Mouse (Mus musculus) spleen, adult 2 months (tissue): ENCODE results near the gene Med19. TPM values are rescaled to one million over a fixed set of nuclear protein-coding genes. Genes with fewer than 3 reads are reported as not detected.

ENCODE experiments used
- DNase-seq, 2 experiments: peaks; one replicate each; pipeline versions ENCODE4 v3.0.0 to v3.0.0-alpha.2; 2012 to 2021; ENCODE audit warnings: low spot score in 2 of 2, low read depth in 1 of 2
- H3K27ac ChIP-seq: fragments of 200-500 bp; 2 replicates; pipeline ENCODE4 v1.5.1; 2012; ENCODE audit warnings: low read length, inconsistent platforms; ENCODE audit not compliant: insufficient read depth
- H3K27me3 ChIP-seq: fragments of 200-500 bp; 2 replicates; pipeline ENCODE4 v1.6.1; 2012; ENCODE audit warnings: mild to moderate bottlenecking, moderate library complexity, low read length, inconsistent platforms; ENCODE audit not compliant: control insufficient read depth, insufficient read depth
- H3K36me3 ChIP-seq: fragments of 200-500 bp; 2 replicates; pipeline ENCODE4 v1.6.1; 2012; ENCODE audit warnings: mild to moderate bottlenecking, low read length, inconsistent platforms; ENCODE audit not compliant: control insufficient read depth, insufficient read depth
- H3K4me1 ChIP-seq: fragments of 200-500 bp; 2 replicates; pipeline ENCODE4 v1.6.1; 2011; ENCODE audit warnings: inconsistent platforms; ENCODE audit not compliant: control insufficient read depth, insufficient read depth, insufficient read length
- H3K4me3 ChIP-seq: fragments of 200-500 bp; 2 replicates; pipeline ENCODE4 v1.5.1; 2011; ENCODE audit warnings: mild to moderate bottlenecking, inconsistent platforms; ENCODE audit not compliant: insufficient read depth, insufficient read length; ENCODE audit errors: extremely low read depth
- CTCF ChIP-seq: fragments of 200-500 bp; IDR thresholded peaks from 2 replicates; pipeline ENCODE4 v1.5.1; 2011; ENCODE audit warnings: mild to moderate bottlenecking, inconsistent platforms; ENCODE audit not compliant: insufficient read depth, insufficient read length, insufficient replicate concordance; ENCODE audit errors: extremely low read depth
- POLR2A ChIP-seq: fragments of 200-500 bp; IDR thresholded peaks from 2 replicates; pipeline ENCODE4 v1.6.1; 2011; ENCODE audit warnings: low read depth, low read length, inconsistent platforms
- WGBS: fragments of 180-500 bp; shearing (Covaris S2); methylation state at CpG from one replicate; pipeline ENCODE4 v1.1.7; 2018; 5-methylcytosine and 5-hydroxymethylcytosine counted together
- polyA plus RNA-seq: library from polyadenylated mRNA; depleted of rRNA; stranded (reverse); fragments of >200 nt; gene quantifications from 2 replicates; pipeline ENCODE4 v1.2.3, GENCODE M21; 2012

Gene Med19
- polyA plus RNA-seq, 1 experiment, result 4.9 TPM

GRCm38 (mm10) chr2:84650464-84651195, 27.6 kb upstream of the Med19 start, which contains the start of gene Ctnnd1:
Gene Ctnnd1, minus strand, starts transcription at chr2:84650765.
- no peak for DNase-seq
- peak within 1 kb of the TSS; percentile 62 for H3K4me3 ChIP-seq
- H3K27ac ChIP-seq, result peak within 1 kb of the TSS; percentile 76
- H3K36me3 ChIP-seq, result no peaks in the 10 kb centered on the region
- 10% methylated on average over 15 of the region's 15 CpGs for WGBS
- H3K4me1 ChIP-seq, result no peaks in the 10 kb centered on the region
- 0 out of 2 replicates have a peak, but pooled peaks have one; percentile 10 for TF ChIP-seq POLR2A
- no peak for TF ChIP-seq CTCF
- no peaks in the 10 kb centered on the region for H3K27me3 ChIP-seq

- H3K4me3 ChIP-seq, result no peak overlapping the region
- no peak overlapping the region for H3K27ac ChIP-seq
- no peak for DNase-seq
- H3K27me3 ChIP-seq, result no peaks in the 10 kb centered on the region
- H3K4me1 ChIP-seq, result no peaks in the 10 kb centered on the region
- H3K36me3 ChIP-seq, result no peaks in the 10 kb centered on the region
- TF ChIP-seq CTCF (no peak), POLR2A (no peak)
Observed at GRCm38 (mm10) chr2:84653354-84653753, 24.8 kb upstream of the Med19 start.

GRCm38 (mm10) chr2:84655864-84656263, 22.3 kb upstream of the Med19 start:
- no peak for TF ChIP-seq POLR2A
- no peak for TF ChIP-seq CTCF
- DNase-seq, result no peak
- H3K27ac ChIP-seq, result no peak overlapping the region

GRCm38 (mm10) chr2:84658806-84659205, 19.4 kb upstream of the Med19 start, which contains the start of gene Btbd18:
Gene Btbd18, plus strand, starts transcription at chr2:84659079.
- no peak within 1 kb of the TSS for H3K4me3 ChIP-seq
- DNase-seq, result no peak
- no peaks in the 10 kb centered on the region; the same call in none of the 2 replicates for H3K4me1 ChIP-seq
- H3K27ac ChIP-seq, result no peak within 1 kb of the TSS
- 95% methylated on average over 32 of the region's 32 CpGs for WGBS
- H3K27me3 ChIP-seq, result no peaks in the 10 kb centered on the region
- TF ChIP-seq POLR2A (no peak), CTCF (no peak)
- no peaks in the 10 kb centered on the region for H3K36me3 ChIP-seq

More at GRCm38 (mm10) chr2:84655864-84656263, 22.3 kb upstream of the Med19 start:
- no peak overlapping the region for H3K4me3 ChIP-seq
- no peaks in the 10 kb centered on the region; the same call in none of the 2 replicates for H3K4me1 ChIP-seq
- H3K36me3 ChIP-seq, result no peaks in the 10 kb centered on the region
- no peaks in the 10 kb centered on the region for H3K27me3 ChIP-seq
- WGBS, result 10% methylated on average over 1 of the region's 1 CpGs

GRCm38 (mm10) chr2:84660253-84660652, 17.9 kb upstream of the Med19 start:
- no peaks in the 10 kb centered on the region for H3K27me3 ChIP-seq
- no peaks in the 10 kb centered on the region for H3K36me3 ChIP-seq
- H3K4me1 ChIP-seq, result no peaks in the 10 kb centered on the region; the same call in none of the 2 replicates
- peak; percentile 56 to 59 for DNase-seq
- WGBS, result 59% methylated on average over 3 of the region's 3 CpGs
- TF ChIP-seq POLR2A (no peak), CTCF (no peak; the same call in 1 of the 2 replicates)
- no peak overlapping the region for H3K27ac ChIP-seq
- no peak overlapping the region for H3K4me3 ChIP-seq

GRCm38 (mm10) chr2:84662866-84663265, 15.3 kb upstream of the Med19 start:
- no peak overlapping the region for H3K27ac ChIP-seq
- DNase-seq, result peak; percentile 38 to 59
- TF ChIP-seq POLR2A, result no peak

GRCm38 (mm10) chr2:84666081-84666480, 12.1 kb upstream of the Med19 start:
- H3K36me3 ChIP-seq, result no peaks in the 10 kb centered on the region
- H3K4me3 ChIP-seq, result no peak overlapping the region
- DNase-seq, result no peak
- no peaks in the 10 kb centered on the region for H3K27me3 ChIP-seq
- H3K4me1 ChIP-seq, result peaks cover 6% of the 10 kb centered on the region; the same call in 1 of the 2 replicates
- no peak for TF ChIP-seq POLR2A
- no peak for TF ChIP-seq CTCF
- 78% methylated on average over 12 of the region's 12 CpGs for WGBS
- H3K27ac ChIP-seq, result no peak overlapping the region

More at GRCm38 (mm10) chr2:84662866-84663265, 15.3 kb upstream of the Med19 start:
- no peaks in the 10 kb centered on the region for H3K27me3 ChIP-seq
- no peaks in the 10 kb centered on the region for H3K36me3 ChIP-seq
- no peak overlapping the region for H3K4me3 ChIP-seq
- H3K4me1 ChIP-seq, result no peaks in the 10 kb centered on the region; the same call in none of the 2 replicates
- WGBS, result 46% methylated on average over 2 of the region's 2 CpGs
